Mouse (Mus musculus): ENCODE data around the gene Prr3. TPM values are rescaled to one million over a fixed set of nuclear protein-coding genes. Genes with fewer than 3 reads are reported as not detected.
"Not testable (repeated sequence)": the region's sequence is repeated elsewhere in the genome, so short reads cannot be mapped to it uniquely, and the experiment has no call there.

Gene Prr3
- polyA plus RNA-seq, 1 experiment from 2014 or later = 46.6 TPM

DNA sequence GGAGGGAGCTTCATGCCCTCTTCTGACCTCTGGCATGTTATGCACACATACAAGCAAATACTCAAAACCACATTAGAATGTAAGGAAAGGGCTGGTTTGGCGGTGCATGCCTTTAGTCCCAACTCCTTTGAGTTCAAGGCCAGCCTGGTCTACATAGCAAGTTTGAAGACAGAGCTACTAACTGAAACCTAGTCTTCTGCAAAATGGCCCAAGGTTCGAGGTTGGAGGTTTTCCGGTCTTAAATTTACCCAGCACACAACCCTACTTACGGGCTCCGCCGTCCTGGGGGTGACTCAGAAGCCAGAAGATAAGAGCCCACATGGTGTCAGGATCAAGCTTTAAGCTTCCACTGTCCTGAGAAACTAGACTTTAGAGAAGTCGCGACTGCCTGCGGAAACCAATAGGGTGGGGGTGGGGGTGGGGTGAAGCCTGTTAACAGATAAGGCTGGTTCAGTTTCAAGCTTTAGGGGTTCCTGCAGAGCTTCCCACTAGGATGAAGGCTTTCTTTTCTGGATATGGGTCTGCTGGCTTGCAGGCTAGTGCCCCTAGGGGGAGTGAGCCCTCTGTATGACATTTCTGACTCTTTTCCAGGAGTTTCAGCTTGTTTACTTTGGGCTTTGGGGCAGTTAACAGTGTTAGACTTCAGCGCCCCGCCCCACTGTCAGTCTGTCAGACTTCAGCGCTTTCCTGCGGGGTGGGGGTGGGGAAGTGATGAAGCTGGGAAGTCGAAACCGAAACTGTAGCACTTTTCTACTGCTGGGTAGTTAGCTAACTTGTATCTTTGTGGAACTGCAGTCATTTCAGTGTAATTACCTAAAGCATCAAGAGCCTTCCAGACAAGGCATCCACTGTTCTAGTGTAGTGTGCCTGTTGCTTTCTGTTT lies 40.4 kb upstream of the Prr3 start, which contains the start of gene H2-T24:
TSS of gene H2-T24 (minus strand) at position 370 of the 883 bp plus-strand sequence.
- peak; percentile 58 for ATAC-seq (ENCODE audit: low FRiP score, low TSS enrichment)
- no peak within 1 kb of the TSS for H3K27ac ChIP-seq (ENCODE audit: low read length)
- H3K9me3 ChIP-seq (ENCODE audit: low read length) = no peaks in the 10 kb centered on the region
- 39% methylated on average over 15 of the region's 15 CpGs for WGBS
- H3K27me3 ChIP-seq (ENCODE audit: insufficient read depth, low read length) = no peaks in the 10 kb centered on the region
- H3K36me3 ChIP-seq (ENCODE audit: insufficient read depth, low read length) = no peaks in the 10 kb centered on the region
- no peak within 1 kb of the TSS for H3K9ac ChIP-seq (replicated peaks; ENCODE audit: low read length)
- H3K4me2 ChIP-seq (replicated peaks; ENCODE audit: low read depth, low read length) = peak within 1 kb of the TSS; percentile 17
- no peak within 1 kb of the TSS for H3K4me3 ChIP-seq (ENCODE audit: low read length)
- peaks cover 14% of the 10 kb centered on the region for H3K4me1 ChIP-seq (ENCODE audit: insufficient read depth, low read length)

- H3K27ac ChIP-seq (ENCODE audit: low read length) = no peak overlapping the region
- no peaks in the 10 kb centered on the region for H3K27me3 ChIP-seq (ENCODE audit: insufficient read depth, low read length)
- no peak for ATAC-seq (ENCODE audit: low FRiP score, low TSS enrichment)
- no peak overlapping the region for H3K9ac ChIP-seq (replicated peaks; ENCODE audit: low read length)
- WGBS = 68% methylated on average over 3 of the region's 3 CpGs
- H3K36me3 ChIP-seq (ENCODE audit: insufficient read depth, low read length) = peaks cover 8% of the 10 kb centered on the region
- no peak overlapping the region for H3K4me2 ChIP-seq (replicated peaks; ENCODE audit: low read depth, low read length)
- H3K9me3 ChIP-seq (ENCODE audit: low read length) = no peaks in the 10 kb centered on the region
- H3K4me1 ChIP-seq (ENCODE audit: insufficient read depth, low read length) = peaks cover 14% of the 10 kb centered on the region
- no peak overlapping the region for H3K4me3 ChIP-seq (ENCODE audit: low read length)
Observed at GRCm38 (mm10) chr17:36019519-36019918, 39.5 kb upstream of the Prr3 start.

DNA sequence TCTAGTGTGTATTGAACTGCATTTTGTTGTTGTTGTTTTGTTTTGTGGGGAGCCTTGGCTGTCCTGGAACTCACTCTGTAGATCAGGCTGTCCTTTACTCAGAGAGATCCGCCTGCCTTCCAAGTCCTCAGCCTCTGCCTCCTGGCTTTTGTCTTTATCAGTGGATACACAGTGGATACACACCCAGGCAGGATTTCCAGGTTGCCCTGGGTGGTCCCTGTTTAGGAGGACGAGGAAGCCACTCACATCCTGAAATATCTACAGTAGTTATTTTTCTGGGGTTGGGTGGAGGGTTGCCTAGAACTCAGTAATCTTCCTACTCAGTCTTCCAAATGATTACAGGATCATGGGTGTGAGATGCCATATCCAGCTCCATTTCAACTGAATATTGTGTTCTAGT lies 38.9 kb upstream of the Prr3 start:
- Histone ChIP-seq H3K9me3 (ENCODE audit: low read length) (no peaks in the 10 kb centered on the region), H3K9ac (replicated peaks; ENCODE audit: low read length) (no peak overlapping the region), H3K4me1 (ENCODE audit: insufficient read depth, low read length) (peaks cover 10% of the 10 kb centered on the region), H3K4me3 (ENCODE audit: low read length) (no peak overlapping the region), H3K4me2 (replicated peaks; ENCODE audit: low read depth, low read length) (no peak overlapping the region), H3K27me3 (ENCODE audit: insufficient read depth, low read length) (no peaks in the 10 kb centered on the region), H3K27ac (ENCODE audit: low read length) (no peak overlapping the region), H3K36me3 (ENCODE audit: insufficient read depth, low read length) (peaks cover 13% of the 10 kb centered on the region)
- 72% methylated on average over 2 of the region's 2 CpGs for WGBS
- no peak for ATAC-seq (ENCODE audit: low FRiP score, low TSS enrichment)

DNA sequence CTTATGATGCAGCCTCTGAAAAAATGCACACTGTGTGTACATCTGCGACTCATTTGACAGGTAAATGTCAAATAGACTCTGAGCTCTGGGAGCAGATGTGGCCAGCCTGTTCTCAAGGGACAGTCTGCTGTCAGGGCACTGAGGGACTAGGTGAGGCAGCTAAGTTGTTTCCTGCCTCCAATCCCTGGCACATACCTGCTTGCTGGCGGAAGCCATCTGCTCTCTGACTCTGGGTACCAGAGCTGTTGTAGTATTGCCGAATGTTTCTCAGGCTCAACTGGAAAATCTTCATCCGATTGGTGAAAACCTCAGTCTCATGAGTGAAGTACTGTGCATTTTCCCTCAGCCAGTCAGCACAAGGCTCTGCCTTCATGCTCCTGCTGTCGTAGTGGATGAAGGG lies 37.0 kb upstream of the Prr3 start:
- no peak overlapping the region for H3K4me3 ChIP-seq (ENCODE audit: low read length)
- H3K9ac ChIP-seq (replicated peaks; ENCODE audit: low read length) = no peak overlapping the region
- H3K36me3 ChIP-seq (ENCODE audit: insufficient read depth, low read length) = peaks cover 13% of the 10 kb centered on the region
- H3K4me1 ChIP-seq (ENCODE audit: insufficient read depth, low read length) = no peaks in the 10 kb centered on the region
- H3K27me3 ChIP-seq (ENCODE audit: insufficient read depth, low read length) = no peaks in the 10 kb centered on the region
- ATAC-seq (ENCODE audit: low FRiP score, low TSS enrichment) = no peak
- no peaks in the 10 kb centered on the region for H3K9me3 ChIP-seq (ENCODE audit: low read length)
- no peak overlapping the region for H3K27ac ChIP-seq (ENCODE audit: low read length)
- WGBS = 91% methylated on average over 5 of the region's 5 CpGs
- no peak overlapping the region for H3K4me2 ChIP-seq (replicated peaks; ENCODE audit: low read depth, low read length)

DNA sequence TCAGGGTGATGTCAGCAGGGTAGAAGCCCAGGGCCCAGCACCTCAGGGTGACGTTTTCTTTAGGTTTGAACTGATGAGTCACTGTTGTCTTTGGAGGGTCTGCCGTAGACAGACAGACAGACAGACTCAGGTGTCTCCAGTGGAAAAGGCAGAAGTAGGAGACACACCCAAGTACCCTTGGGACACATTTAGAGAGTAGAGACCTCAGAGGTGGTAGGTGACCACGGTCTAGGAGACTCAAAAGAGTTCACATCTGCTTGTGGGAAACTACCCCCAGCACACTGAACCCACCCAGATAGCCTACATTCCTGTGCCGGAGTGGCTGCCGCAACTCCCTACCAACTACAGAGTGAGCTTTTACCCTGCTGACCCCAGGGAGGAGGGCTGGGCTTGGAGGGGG lies 34.9 kb upstream of the Prr3 start:
- H3K9ac ChIP-seq (replicated peaks; ENCODE audit: low read length) = no peak overlapping the region
- H3K27ac ChIP-seq (ENCODE audit: low read length) = no peak overlapping the region
- H3K9me3 ChIP-seq (ENCODE audit: low read length) = no peaks in the 10 kb centered on the region
- H3K4me2 ChIP-seq (replicated peaks; ENCODE audit: low read depth, low read length) = no peak overlapping the region
- no peaks in the 10 kb centered on the region for H3K27me3 ChIP-seq (ENCODE audit: insufficient read depth, low read length)
- H3K36me3 ChIP-seq (ENCODE audit: insufficient read depth, low read length) = peaks cover 13% of the 10 kb centered on the region
- ATAC-seq (ENCODE audit: low FRiP score, low TSS enrichment) = no peak
- 91% methylated on average over 5 of the region's 5 CpGs for WGBS
- H3K4me1 ChIP-seq (ENCODE audit: insufficient read depth, low read length) = no peaks in the 10 kb centered on the region
- H3K4me3 ChIP-seq (ENCODE audit: low read length) = no peak overlapping the region

DNA sequence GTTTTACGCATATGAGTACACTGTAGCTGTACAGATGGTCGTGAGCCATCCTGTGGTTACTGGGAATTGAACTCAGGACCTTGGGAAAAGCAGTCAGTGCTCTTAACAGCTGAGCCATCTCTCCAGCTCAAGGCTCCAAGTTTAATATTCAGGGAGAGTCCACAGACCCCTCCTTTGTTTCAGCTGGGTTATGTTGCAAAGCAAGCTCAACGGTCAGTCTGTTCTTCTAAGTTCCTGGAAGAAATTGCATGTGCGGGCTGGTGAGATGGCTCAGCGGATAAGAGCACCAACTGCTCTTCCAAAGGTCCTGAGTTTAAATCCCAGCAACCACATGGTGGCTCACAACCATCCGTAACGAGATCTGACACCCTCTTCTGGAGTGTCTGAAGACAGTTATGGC lies 24.4 kb upstream of the Prr3 start:
- Histone ChIP-seq H3K9me3 (ENCODE audit: low read length) (peaks cover 10% of the 10 kb centered on the region), H3K36me3 (ENCODE audit: insufficient read depth, low read length) (peaks cover 13% of the 10 kb centered on the region)
- not testable (repeated sequence) for H3K27me3 ChIP-seq (ENCODE audit: insufficient read depth, low read length); H3K4me1 ChIP-seq (ENCODE audit: insufficient read depth, low read length); ATAC-seq (ENCODE audit: low FRiP score, low TSS enrichment); H3K9ac ChIP-seq (replicated peaks; ENCODE audit: low read length); H3K4me2 ChIP-seq (replicated peaks; ENCODE audit: low read depth, low read length); H3K27ac ChIP-seq (ENCODE audit: low read length); H3K4me3 ChIP-seq (ENCODE audit: low read length)
- 92% methylated on average over 7 of the region's 7 CpGs for WGBS

DNA sequence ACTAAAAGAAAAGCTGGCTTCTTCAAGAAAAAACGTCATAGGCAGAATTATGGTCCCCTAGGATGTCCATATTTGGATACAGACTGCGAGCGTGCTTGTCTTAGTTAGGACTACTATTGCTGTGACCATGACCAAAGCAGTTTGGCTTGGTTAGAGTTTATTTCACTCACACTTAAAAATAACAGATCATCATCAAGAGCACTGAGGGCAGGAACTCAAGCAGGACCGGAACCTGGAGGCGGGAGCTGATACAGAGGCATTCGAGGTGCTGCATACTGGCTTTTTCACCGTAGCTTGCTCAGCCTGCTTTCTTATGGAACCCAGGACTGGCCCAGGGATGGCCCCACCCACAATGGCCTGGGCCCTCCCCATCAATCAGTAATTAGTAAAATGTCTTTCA lies 23.3 kb upstream of the Prr3 start:
- H3K4me1 ChIP-seq (ENCODE audit: insufficient read depth, low read length) = no peaks in the 10 kb centered on the region
- peaks cover 13% of the 10 kb centered on the region for H3K36me3 ChIP-seq (ENCODE audit: insufficient read depth, low read length)
- H3K9me3 ChIP-seq (ENCODE audit: low read length) = peaks cover 10% of the 10 kb centered on the region
- no peak overlapping the region for H3K4me3 ChIP-seq (ENCODE audit: low read length)
- ATAC-seq (ENCODE audit: low FRiP score, low TSS enrichment) = no peak
- H3K4me2 ChIP-seq (replicated peaks; ENCODE audit: low read depth, low read length) = no peak overlapping the region
- H3K27ac ChIP-seq (ENCODE audit: low read length) = no peak overlapping the region
- 92% methylated on average over 7 of the region's 7 CpGs for WGBS
- no peak overlapping the region for H3K9ac ChIP-seq (replicated peaks; ENCODE audit: low read length)
- H3K27me3 ChIP-seq (ENCODE audit: insufficient read depth, low read length) = no peaks in the 10 kb centered on the region

GRCm38 (mm10) chr17:36001966-36002365 lies 21.9 kb upstream of the Prr3 start:
- Histone ChIP-seq H3K9ac (replicated peaks; ENCODE audit: low read length) (no peak overlapping the region), H3K4me3 (ENCODE audit: low read length) (no peak overlapping the region), H3K27me3 (ENCODE audit: insufficient read depth, low read length) (no peaks in the 10 kb centered on the region), H3K4me2 (replicated peaks; ENCODE audit: low read depth, low read length) (no peak overlapping the region), H3K9me3 (ENCODE audit: low read length) (peaks cover 10% of the 10 kb centered on the region), H3K27ac (ENCODE audit: low read length) (no peak overlapping the region), H3K4me1 (ENCODE audit: insufficient read depth, low read length) (no peaks in the 10 kb centered on the region; the same call in 1 of the 2 replicates), H3K36me3 (ENCODE audit: insufficient read depth, low read length) (peaks cover 12% of the 10 kb centered on the region)
- no peak for ATAC-seq (ENCODE audit: low FRiP score, low TSS enrichment)
- 96% methylated on average over 6 of the region's 6 CpGs for WGBS

DNA sequence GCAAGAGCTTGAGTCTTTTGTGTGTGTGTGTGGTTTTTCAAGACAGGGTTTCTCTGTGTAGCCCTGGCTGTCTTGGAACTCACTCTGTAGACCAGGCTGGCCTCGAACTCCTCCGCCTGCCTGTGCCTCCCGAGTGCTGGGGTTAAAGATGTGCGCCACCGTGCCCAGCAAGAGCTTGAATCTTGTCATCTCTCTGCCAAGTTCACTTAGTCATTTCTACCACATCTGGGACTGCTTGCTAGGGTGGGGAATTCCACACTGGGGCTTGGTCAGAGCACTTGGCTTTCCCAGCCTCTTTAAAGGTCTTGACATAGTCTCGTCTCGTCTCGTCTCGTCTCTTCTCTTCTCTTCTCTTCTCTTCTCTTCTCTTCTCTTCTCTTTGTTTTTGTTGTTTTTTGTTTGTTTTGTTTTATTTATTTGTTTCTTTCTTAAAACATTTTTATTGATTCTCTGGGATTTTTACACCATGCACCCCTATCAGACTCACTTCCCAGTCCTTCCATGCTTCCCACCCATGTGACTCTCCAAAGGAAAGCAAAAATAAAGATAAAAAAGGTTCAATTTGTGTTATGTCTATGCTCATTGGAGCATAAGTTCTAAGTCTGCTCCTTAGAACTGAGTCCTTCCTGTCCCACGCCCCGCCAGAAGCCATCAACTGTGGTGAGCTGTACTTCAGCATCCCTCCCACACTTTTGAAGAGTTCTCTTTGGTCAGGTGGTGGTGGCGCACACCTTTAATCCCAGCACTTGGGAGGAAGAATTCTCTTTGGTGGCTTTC lies 21.3 kb upstream of the Prr3 start:
- peaks cover 7% of the 10 kb centered on the region; the same call in 1 of the 2 replicates for H3K36me3 ChIP-seq (ENCODE audit: insufficient read depth, low read length)
- ATAC-seq (ENCODE audit: low FRiP score, low TSS enrichment) = no peak
- no peaks in the 10 kb centered on the region; the same call in none of the 2 replicates for H3K4me1 ChIP-seq (ENCODE audit: insufficient read depth, low read length)
- H3K9me3 ChIP-seq (ENCODE audit: low read length) = peaks cover 6% of the 10 kb centered on the region; the same call in 1 of the 2 replicates
- H3K9ac ChIP-seq (replicated peaks; ENCODE audit: low read length) = no peak overlapping the region
- no peak overlapping the region for H3K27ac ChIP-seq (ENCODE audit: low read length)
- 83% methylated on average over 12 of the region's 12 CpGs for WGBS
- no peaks in the 10 kb centered on the region for H3K27me3 ChIP-seq (ENCODE audit: insufficient read depth, low read length)
- no peak overlapping the region for H3K4me2 ChIP-seq (replicated peaks; ENCODE audit: low read depth, low read length)
- H3K4me3 ChIP-seq (ENCODE audit: low read length) = no peak overlapping the region

GRCm38 (mm10) chr17:36000349-36000748 lies 20.3 kb upstream of the Prr3 start:
- Histone ChIP-seq H3K27ac (ENCODE audit: low read length) (no peak overlapping the region), H3K4me3 (ENCODE audit: low read length) (no peak overlapping the region), H3K9me3 (ENCODE audit: low read length) (no peaks in the 10 kb centered on the region), H3K27me3 (ENCODE audit: insufficient read depth, low read length) (no peaks in the 10 kb centered on the region), H3K36me3 (ENCODE audit: insufficient read depth, low read length) (no peaks in the 10 kb centered on the region), H3K9ac (replicated peaks; ENCODE audit: low read length) (no peak overlapping the region), H3K4me2 (replicated peaks; ENCODE audit: low read depth, low read length) (no peak overlapping the region), H3K4me1 (ENCODE audit: insufficient read depth, low read length) (peaks cover 4% of the 10 kb centered on the region)
- 77% methylated on average over 4 of the region's 4 CpGs for WGBS
- no peak for ATAC-seq (ENCODE audit: low FRiP score, low TSS enrichment)

Data from kidney, embryonic 16.5 days (tissue).